Mouse (Mus musculus) limb, embryonic 15.5 days (tissue): ENCODE measurements around the gene Sertad2. TPM values are rescaled to one million over a fixed set of nuclear protein-coding genes. Genes with fewer than 3 reads are reported as not detected.

Experiments
- ATAC-seq: fragments of 200-750 bp; cut with Nextera tagmentation; 2 replicates; pipeline ENCODE4 v1.8.0; 2017; ENCODE audit warnings: low read depth, moderate TSS enrichment; ENCODE audit not compliant: insufficient number of reproducible peaks, low FRiP score, low TSS enrichment
- H3K27ac ChIP-seq: fragments of 300-500 bp; sonication (generic); 2 replicates; pipeline ENCODE4 v1.5.1; 2015; ENCODE audit warnings: moderate library complexity, mild to moderate bottlenecking, inconsistent platforms
- H3K27me3 ChIP-seq: fragments of 300-500 bp; sonication (generic); 2 replicates; pipeline ENCODE4 v1.6.1; 2015; ENCODE audit warnings: inconsistent platforms
- H3K36me3 ChIP-seq: fragments of 300-500 bp; sonication (generic); 2 replicates; pipeline ENCODE4 v1.6.1; 2015; ENCODE audit warnings: inconsistent platforms
- H3K4me1 ChIP-seq: fragments of 300-500 bp; sonication (generic); 2 replicates; pipeline ENCODE4 v1.6.1; 2015; ENCODE audit warnings: inconsistent platforms
- H3K4me2 ChIP-seq: fragments of 300-500 bp; sonication (generic); 2 replicates; pipeline ENCODE4 v1.6.1; 2015; ENCODE audit warnings: mild to moderate bottlenecking, inconsistent platforms
- H3K4me3 ChIP-seq: fragments of 300-500 bp; sonication (generic); 2 replicates; pipeline ENCODE4 v1.5.1; 2015; ENCODE audit warnings: mild to moderate bottlenecking, inconsistent platforms
- H3K9ac ChIP-seq: fragments of 300-500 bp; sonication (generic); 2 replicates; pipeline ENCODE4 v1.6.1; 2015; ENCODE audit warnings: inconsistent platforms
- H3K9me3 ChIP-seq: fragments of 300-500 bp; sonication (generic); 2 replicates; pipeline ENCODE4 v1.6.1; 2016; ENCODE audit warnings: inconsistent platforms
- WGBS: fragments of 180-500 bp; shearing (Covaris S2); methylation state at CpG from one replicate; pipeline ENCODE4 v1.1.7; 2015; 5-methylcytosine and 5-hydroxymethylcytosine counted together
- polyA plus RNA-seq: library from polyadenylated mRNA; unstranded; fragments of >200 nt; fragmentation: Nextera tagmentation; extraction: Ambion mirVana; gene quantifications from 2 replicates; pipeline ENCODE4 v1.2.1, GENCODE M21; 2015

The Sertad2 gene
- polyA plus RNA-seq, 1 experiment from 2014 or later, result 46.5 TPM

DNA sequence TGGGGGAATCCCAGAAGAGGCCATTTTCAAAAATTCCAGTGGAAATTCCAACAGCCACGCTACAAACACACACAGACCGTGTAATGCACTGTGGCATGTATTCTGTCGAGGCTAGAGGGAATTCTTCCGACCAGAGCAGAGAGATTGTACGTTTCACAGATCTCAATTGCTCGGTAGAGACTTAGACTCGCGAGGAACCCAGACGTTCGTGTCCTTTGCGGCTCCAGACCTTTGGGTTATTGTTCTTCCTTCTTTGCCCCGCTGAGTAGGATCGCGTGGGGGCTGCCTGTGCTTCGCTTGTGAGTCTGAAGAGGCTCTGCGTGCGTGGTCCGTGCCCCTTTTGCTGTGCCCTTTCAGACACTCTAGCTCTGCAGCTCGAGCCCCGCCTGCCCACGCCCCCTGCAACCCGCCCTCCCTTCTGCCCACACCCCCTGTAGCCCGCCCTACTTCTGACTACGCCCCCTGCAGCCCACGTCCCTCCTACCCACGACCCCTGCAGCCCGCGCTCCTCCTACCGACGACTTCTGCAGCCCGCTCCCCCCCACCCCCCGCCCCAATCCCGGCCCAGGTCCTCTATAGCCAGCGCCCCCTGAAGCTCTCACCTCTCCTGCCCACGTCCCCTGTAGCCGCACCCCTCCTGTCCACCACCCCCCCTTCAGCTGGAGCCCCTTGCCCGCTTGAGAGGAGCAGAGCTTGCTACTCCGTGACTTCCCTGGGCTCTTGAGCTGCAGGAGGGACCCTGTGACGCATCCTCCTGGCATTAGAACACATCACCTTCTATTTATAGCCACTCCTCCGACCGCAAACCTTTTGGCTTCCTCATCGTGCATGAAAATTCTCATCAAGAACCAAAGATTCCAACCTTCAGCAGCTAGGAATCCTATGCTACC lies 10.8 kb upstream of the Sertad2 start:
- Histone ChIP-seq H3K4me1 (peaks cover 15% of the 10 kb centered on the region), H3K4me3 (peak overlapping the region; percentile 51), H3K27me3 (no peaks in the 10 kb centered on the region), H3K9me3 (no peaks in the 10 kb centered on the region), H3K27ac (peak overlapping the region; percentile 95), H3K4me2 (peak overlapping the region; percentile 71), H3K9ac (peak overlapping the region; percentile 50), H3K36me3 (no peaks in the 10 kb centered on the region)
- peak; percentile 95 for ATAC-seq
- under 1% methylated on average over 41 of the region's 42 CpGs for WGBS

DNA sequence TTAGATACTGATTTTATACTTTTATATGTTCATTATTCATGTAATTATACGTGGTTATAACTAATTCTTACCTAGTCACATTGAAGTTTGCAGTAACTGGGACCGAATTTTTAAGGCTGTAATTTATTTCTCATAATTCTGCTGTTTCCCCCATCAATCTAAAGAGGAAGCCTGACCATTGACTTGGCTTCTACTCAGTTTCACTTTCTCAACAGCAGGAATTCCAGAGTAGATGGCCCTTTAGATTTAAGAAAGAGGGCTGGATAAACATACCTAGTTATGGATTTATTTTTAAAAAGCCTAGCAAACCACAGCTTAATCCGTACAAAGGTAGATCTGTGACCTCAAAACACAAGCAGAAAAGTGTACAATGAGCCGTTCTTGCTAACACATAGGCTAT lies 9.8 kb upstream of the Sertad2 start:
- Histone ChIP-seq H3K27me3 (no peaks in the 10 kb centered on the region), H3K4me3 (no peak overlapping the region), H3K4me2 (no peak overlapping the region), H3K4me1 (peaks cover 15% of the 10 kb centered on the region), H3K9ac (no peak overlapping the region), H3K9me3 (no peaks in the 10 kb centered on the region), H3K36me3 (no peaks in the 10 kb centered on the region), H3K27ac (0 out of 2 replicates have a peak overlapping the region, but pooled peaks have one; percentile 54)
- no peak for ATAC-seq
- 63% methylated on average over 4 of the region's 4 CpGs for WGBS

DNA sequence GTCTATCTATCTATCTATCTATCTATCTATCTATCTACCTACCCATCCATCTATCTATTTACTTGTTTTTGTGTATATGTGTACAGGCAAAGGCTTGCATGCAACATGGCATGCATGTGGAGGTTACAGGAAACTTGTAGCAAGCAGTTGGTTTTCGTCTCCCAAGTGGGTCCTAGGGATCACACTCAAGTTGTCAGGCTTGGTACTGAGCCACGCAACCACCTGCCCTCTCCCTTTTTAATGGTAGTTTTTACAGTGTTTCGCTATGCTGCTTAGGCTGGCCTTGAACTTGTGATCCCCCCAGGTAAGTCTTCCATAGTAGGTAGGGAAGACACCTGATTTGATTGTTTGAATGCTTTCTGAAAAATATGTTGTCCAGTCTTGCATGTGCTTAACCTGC lies 5.8 kb upstream of the Sertad2 start:
- H3K4me1 ChIP-seq, result peaks cover 14% of the 10 kb centered on the region
- H3K4me3 ChIP-seq, result no peak overlapping the region
- H3K4me2 ChIP-seq, result no peak overlapping the region
- WGBS, result 91% methylated on average over 3 of the region's 3 CpGs
- no peaks in the 10 kb centered on the region for H3K9me3 ChIP-seq
- no peak overlapping the region for H3K9ac ChIP-seq
- no peak for ATAC-seq
- H3K36me3 ChIP-seq, result no peaks in the 10 kb centered on the region
- no peaks in the 10 kb centered on the region for H3K27me3 ChIP-seq
- H3K27ac ChIP-seq, result no peak overlapping the region

DNA sequence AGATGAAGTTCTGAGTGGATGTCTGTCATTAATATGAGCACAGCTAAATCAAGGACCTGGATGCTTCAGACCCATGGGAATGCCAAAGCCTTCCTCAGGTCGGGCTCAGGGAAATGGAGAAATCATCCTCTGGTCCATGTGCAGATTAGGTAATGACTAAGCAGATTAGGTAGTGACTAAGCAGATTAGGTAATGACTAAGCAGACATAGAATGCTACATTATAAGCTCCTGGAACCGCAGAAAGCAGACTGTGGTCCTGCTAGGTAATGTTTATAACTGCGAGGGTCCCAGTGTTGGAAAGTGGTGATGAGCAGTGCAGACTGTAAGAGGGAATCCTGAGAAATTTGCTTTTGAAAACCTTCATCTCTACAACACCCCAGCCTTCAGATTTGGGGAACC lies 4.6 kb upstream of the Sertad2 start:
- H3K4me1 ChIP-seq, result peaks cover 9% of the 10 kb centered on the region
- WGBS, result 79% methylated on average over 3 of the region's 3 CpGs
- no peak overlapping the region for H3K9ac ChIP-seq
- no peak overlapping the region for H3K4me3 ChIP-seq
- no peaks in the 10 kb centered on the region for H3K36me3 ChIP-seq
- H3K27ac ChIP-seq, result no peak overlapping the region
- ATAC-seq, result no peak
- H3K4me2 ChIP-seq, result no peak overlapping the region
- H3K9me3 ChIP-seq, result no peaks in the 10 kb centered on the region
- no peaks in the 10 kb centered on the region for H3K27me3 ChIP-seq

DNA sequence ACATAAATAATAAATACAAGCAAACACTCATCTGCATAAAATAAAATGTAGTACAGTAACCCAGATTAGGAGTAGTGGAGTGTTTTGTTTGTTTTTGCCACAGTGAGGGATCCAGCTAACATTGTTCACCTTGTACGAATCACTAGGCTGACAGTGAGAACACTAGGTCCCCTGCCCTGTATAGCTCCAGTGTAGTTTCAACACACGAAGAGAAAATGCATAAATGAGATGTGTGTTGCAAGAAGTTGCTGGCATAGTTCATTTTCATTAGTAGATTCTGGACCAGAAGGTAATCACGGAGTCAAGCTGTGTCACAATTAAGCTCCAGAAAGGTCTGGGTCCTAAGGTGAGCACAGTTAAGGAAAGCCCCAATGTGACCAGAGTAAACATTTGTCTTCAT lies 1.8 kb upstream of the Sertad2 start:
- no peak overlapping the region for H3K4me3 ChIP-seq
- no peaks in the 10 kb centered on the region for H3K36me3 ChIP-seq
- no peaks in the 10 kb centered on the region for H3K27me3 ChIP-seq
- 68% methylated on average over 3 of the region's 3 CpGs for WGBS
- no peak overlapping the region for H3K4me2 ChIP-seq
- no peak for ATAC-seq
- peaks cover 19% of the 10 kb centered on the region for H3K4me1 ChIP-seq
- H3K27ac ChIP-seq, result no peak overlapping the region; the same call in 1 of the 2 replicates
- no peaks in the 10 kb centered on the region for H3K9me3 ChIP-seq
- no peak overlapping the region for H3K9ac ChIP-seq

DNA sequence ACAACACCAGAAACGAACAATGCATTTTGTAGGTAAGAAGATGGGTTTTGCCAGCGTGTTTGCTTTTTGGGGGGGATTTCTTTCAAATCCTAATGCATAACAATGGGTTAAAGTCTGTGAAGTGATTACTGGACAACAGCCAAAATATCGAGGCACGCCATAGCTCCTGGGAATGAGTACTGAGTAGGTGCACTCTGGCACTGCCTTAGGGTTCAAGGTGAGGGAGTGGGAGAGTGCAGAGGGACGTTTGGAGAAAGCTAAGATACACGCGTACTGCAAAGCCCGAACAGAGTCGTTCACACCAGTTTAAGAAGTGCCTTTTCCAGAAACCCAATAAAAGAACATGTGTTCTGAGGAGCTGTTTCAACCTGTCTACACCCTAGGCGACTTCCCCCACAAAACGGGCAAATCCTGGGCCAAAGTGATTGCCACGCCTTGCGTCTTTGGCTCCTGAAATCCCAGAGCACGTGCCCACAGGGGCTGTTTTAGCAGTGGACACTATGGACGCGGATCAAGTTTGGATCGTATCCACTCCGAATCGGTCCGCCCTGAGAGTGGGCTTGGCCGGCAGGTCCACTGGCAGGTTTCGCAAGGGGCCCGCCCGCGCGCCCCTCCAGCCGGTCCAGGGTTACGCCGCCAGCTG lies 937 bp upstream of the Sertad2 start:
- no peaks in the 10 kb centered on the region for H3K36me3 ChIP-seq
- H3K27ac ChIP-seq, result peak overlapping the region; percentile 89
- H3K4me3 ChIP-seq, result peak overlapping the region; percentile 88
- H3K27me3 ChIP-seq, result no peaks in the 10 kb centered on the region
- ATAC-seq, result 0 out of 2 replicates have a peak, but pooled peaks have one; percentile 0
- 0 out of 2 replicates have a peak overlapping the region, but pooled peaks have one; percentile 11 for H3K9ac ChIP-seq
- peak overlapping the region; percentile 61 for H3K4me2 ChIP-seq
- under 1% methylated on average over 25 of the region's 29 CpGs for WGBS
- no peaks in the 10 kb centered on the region for H3K9me3 ChIP-seq
- H3K4me1 ChIP-seq, result peaks cover 19% of the 10 kb centered on the region

DNA sequence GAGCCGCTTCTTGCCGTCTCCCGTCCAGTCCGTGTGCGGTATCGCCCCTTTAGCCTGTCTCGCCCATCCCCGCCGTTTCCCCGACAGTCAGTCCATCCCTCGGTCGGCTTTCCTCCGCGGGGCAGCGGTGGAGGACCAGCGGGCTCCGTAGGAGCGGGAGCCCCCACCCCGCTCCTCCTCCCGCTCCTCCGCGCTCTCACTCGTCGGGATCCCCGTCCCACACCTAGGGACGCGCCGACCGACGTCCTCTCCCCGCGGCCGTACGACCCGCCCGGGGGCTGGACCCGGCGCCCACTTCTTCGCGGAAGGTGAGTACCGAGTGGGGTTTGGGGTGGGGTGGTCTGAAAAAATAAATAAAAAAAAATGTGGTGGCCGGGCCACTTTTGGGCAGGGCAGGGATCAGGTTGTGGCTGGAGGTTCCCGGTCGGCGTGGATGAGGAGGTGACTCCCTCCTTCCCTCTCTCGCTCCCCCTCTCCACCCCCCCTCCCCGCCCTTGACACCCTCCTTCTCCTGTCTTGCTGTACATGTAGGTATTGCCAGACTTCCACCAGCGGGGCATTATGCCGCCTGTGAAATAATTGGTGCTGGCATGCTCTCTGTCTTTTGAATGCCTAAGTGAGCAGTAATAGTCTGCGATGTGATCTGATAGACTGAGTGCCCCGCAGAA lies 534 bp downstream of the Sertad2 start:
- ATAC-seq, result no peak
- peak overlapping the region; percentile 69 for H3K9ac ChIP-seq
- peaks cover 19% of the 10 kb centered on the region for H3K4me1 ChIP-seq
- H3K9me3 ChIP-seq, result no peaks in the 10 kb centered on the region
- no peaks in the 10 kb centered on the region for H3K27me3 ChIP-seq
- H3K4me2 ChIP-seq, result peak overlapping the region; percentile 64
- H3K4me3 ChIP-seq, result peak overlapping the region; percentile 88
- H3K27ac ChIP-seq, result peak overlapping the region; percentile 97
- H3K36me3 ChIP-seq, result no peaks in the 10 kb centered on the region
- WGBS, result under 1% methylated on average over 48 of the region's 51 CpGs

DNA sequence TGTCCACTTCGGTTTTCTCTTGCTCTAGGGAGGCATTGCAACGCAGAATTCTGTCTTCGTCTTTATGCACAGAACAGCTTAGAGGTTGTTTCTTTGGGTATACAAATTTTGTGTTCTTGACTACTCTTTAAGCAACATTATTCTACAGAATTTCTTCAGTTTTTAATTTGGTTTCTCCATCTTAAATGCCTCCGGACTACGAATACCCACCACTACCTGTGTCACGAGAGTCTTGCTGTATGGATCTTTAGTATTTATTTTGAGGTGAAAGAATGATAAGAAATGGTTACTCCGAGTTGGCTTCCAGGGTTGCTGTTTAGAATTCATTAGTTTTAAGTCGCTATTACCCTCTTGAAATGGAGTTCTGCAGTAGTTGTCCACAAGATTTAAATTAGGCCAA lies 1.3 kb downstream of the Sertad2 start:
- no peak for ATAC-seq
- no peaks in the 10 kb centered on the region for H3K27me3 ChIP-seq
- H3K36me3 ChIP-seq, result no peaks in the 10 kb centered on the region
- no peaks in the 10 kb centered on the region for H3K9me3 ChIP-seq
- H3K9ac ChIP-seq, result no peak overlapping the region
- H3K4me1 ChIP-seq, result peaks cover 19% of the 10 kb centered on the region
- H3K4me3 ChIP-seq, result peak overlapping the region; percentile 88
- H3K4me2 ChIP-seq, result peak overlapping the region; percentile 64
- H3K27ac ChIP-seq, result no peak overlapping the region
- 51% methylated on average over 8 of the region's 8 CpGs for WGBS

DNA sequence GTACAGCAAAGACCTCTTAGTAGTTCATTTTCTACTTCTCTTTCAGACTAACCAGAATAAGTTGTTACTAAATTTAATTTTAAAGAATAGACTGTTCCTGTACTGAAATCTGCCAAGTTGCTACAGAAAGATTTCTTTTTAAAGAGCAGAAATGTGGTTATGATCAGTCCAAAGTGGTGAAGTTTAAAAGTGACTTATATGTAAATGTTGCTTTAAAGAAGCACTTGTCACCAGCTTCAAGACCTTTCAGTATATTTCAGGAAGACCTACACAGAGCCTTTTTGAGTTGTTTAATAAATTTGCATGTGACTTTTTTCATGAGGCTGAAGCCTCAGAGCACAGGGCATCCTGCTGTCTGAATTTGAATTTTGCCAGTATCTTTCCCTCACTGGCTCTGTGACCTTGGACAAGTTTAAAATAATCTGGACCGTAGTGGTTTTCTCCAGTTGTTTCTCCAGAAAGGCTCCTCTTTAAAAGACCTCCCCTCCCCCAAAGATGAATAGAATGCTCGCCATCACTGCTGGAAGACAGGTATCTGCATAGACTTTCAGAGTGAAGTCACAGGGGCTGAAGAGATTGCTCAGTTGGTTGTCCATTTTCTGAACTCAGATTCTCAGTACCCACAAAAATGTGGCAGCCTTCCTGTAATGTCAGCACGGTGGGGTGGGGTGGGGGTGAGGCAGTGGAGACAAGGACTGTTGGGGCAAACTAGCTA lies 1.9 kb downstream of the Sertad2 start:
- 61% methylated on average over 3 of the region's 3 CpGs for WGBS
- H3K9ac ChIP-seq, result no peak overlapping the region
- H3K27ac ChIP-seq, result no peak overlapping the region
- no peak overlapping the region for H3K4me2 ChIP-seq
- no peak overlapping the region for H3K4me3 ChIP-seq
- H3K27me3 ChIP-seq, result no peaks in the 10 kb centered on the region
- no peaks in the 10 kb centered on the region for H3K9me3 ChIP-seq
- peaks cover 19% of the 10 kb centered on the region for H3K4me1 ChIP-seq
- no peaks in the 10 kb centered on the region for H3K36me3 ChIP-seq
- no peak for ATAC-seq

DNA sequence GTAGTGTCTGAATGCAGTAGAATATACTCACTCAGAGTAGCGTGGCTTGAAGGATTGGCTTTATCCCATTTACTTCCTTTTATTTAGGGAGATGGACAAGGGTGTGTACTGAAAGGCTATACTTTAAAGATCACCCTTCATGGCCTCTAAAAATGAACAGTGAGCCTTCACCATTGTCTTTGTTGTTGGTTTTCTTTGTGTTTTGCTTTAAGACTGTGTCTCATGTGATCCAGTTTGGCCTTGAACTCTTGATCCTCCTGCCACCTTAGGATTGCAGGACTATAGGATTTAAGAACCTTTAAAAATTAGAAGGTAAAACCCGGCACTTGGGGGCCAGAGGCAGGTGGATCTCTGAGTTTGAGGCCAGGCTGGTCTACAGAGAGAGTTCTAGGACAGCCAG lies 6.4 kb downstream of the Sertad2 start:
- 86% methylated on average over 2 of the region's 2 CpGs for WGBS
- Histone ChIP-seq H3K4me1 (peaks cover 4% of the 10 kb centered on the region; the same call in 1 of the 2 replicates), H3K4me2 (no peak overlapping the region), H3K9ac (no peak overlapping the region), H3K27ac (no peak overlapping the region), H3K27me3 (no peaks in the 10 kb centered on the region), H3K9me3 (no peaks in the 10 kb centered on the region), H3K4me3 (no peak overlapping the region), H3K36me3 (no peaks in the 10 kb centered on the region)
- ATAC-seq, result no peak

DNA sequence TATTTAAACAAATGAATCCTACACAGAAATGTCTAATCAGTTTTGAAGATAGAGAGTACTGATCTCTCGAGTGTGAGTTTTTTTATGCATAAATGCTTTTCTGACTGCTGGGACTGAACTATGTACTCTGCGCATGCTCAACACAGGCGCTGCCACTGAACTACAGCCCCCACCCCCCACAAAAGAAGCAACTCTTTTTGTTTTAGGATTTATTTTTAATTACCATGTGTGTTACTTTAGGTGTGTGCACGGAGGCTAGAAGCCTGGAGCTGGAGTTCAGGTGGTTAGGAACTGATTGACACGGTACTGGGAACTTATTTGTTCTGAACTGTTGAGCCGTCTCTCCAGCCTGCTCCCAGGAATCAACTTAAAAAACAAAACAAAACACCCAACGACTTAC lies 7.1 kb downstream of the Sertad2 start:
- H3K4me1 ChIP-seq, result peaks cover under 1% of the 10 kb centered on the region; the same call in 1 of the 2 replicates
- no peak overlapping the region for H3K27ac ChIP-seq
- H3K9ac ChIP-seq, result no peak overlapping the region
- H3K4me3 ChIP-seq, result no peak overlapping the region
- H3K36me3 ChIP-seq, result no peaks in the 10 kb centered on the region
- ATAC-seq, result no peak
- H3K9me3 ChIP-seq, result no peaks in the 10 kb centered on the region
- no peak overlapping the region for H3K4me2 ChIP-seq
- WGBS, result 72% methylated on average over 7 of the region's 7 CpGs
- H3K27me3 ChIP-seq, result no peaks in the 10 kb centered on the region
